22 mouse cellular contexts compared by ENCODE assay signal in the genomic region with DNA sequence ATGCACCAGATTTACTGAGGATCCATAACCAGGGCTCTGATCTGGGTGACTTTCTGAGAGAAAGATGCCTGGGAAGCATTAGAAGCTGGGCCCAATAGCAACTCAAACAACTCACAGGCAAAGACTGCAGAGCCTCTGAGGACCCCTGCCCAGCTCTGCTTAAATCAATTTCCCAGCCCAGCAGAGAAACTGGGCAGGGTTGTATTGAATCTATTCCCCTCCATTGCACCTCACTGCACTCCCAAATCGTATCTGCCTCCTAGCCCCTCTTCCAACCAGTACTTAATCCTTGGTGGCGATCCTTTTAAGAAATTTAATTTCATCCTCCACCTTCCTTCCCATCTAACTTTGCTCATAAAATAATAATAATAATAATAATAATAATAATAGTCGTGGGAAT.
A peak's percentile ranks its signal among the peaks of the same experiment; 100 is the strongest.
DNase-seq lines count a peak whose midpoint lies in the region; ATAC-seq and TF ChIP-seq lines count a peak whose summit lies in the region.
"Had no signal": no experiment of that assay in that cellular context is flagged by ENCODE, and none has a peak within 500 bp of the region (broad histone marks: within the 10 kb centered on the region; RNA-seq: fewer than 3 reads in every experiment).

No protein-coding gene starts in this region.

- H3K4me1 ChIP-seq in forebrain, embryonic 13.5 days = no peaks in the 10 kb centered on the region
- 0 out of 2 replicates have a peak, but pooled peaks cover 6% of the 10 kb centered on the region for H3K4me1 ChIP-seq in forebrain, embryonic 12.5 days
- peaks cover 4% of the 10 kb centered on the region; the same call in 1 of the 2 replicates for H3K4me1 ChIP-seq in hindbrain, embryonic 15.5 days (replicated peaks)
- peaks cover 8% of the 10 kb centered on the region; the same call in 1 of the 2 replicates for H3K4me1 ChIP-seq in hindbrain, embryonic 16.5 days (ENCODE audit: control insufficient read depth, insufficient read depth, low read depth, low read length)
- H3K4me1 ChIP-seq in midbrain, postnatal 0 days (ENCODE audit: insufficient read depth, low read length) = no peaks in the 10 kb centered on the region
- H3K4me1 ChIP-seq in midbrain, embryonic 14.5 days (ENCODE audit: control insufficient read depth, insufficient read depth, low read length) = no peaks in the 10 kb centered on the region
- H3K4me1 ChIP-seq: embryonic facial prominence, embryonic 12.5 days; embryonic facial prominence, embryonic 15.5 days had no signal

- peak; percentile 66; the same call in 1 of the 2 replicates for ATAC-seq in forebrain, embryonic 13.5 days
- no peak for ATAC-seq in forebrain, embryonic 12.5 days (ENCODE audit: low FRiP score)
- peak; percentile 63; the same call in 1 of the 2 replicates for ATAC-seq in hindbrain, embryonic 15.5 days (ENCODE audit: low FRiP score, low read depth)
- ATAC-seq in hindbrain, embryonic 16.5 days = no peak
- no peak for ATAC-seq in midbrain, postnatal 0 days (ENCODE audit: low FRiP score)
- ATAC-seq in midbrain, embryonic 14.5 days (ENCODE audit: low FRiP score, low TSS enrichment) = no peak
- ATAC-seq: CD4-positive, CD25-positive, alpha-beta regulatory T cell, adult 4 months; intestine, postnatal 0 days had no signal

- TF ChIP-seq CTCF in midbrain, postnatal 0 days (IDR thresholded peaks at IDR 0.05) = no peak

- DNase-seq in midbrain, postnatal 0 days (ENCODE audit: low spot score) = peak; percentile 32
- DNase-seq in midbrain, embryonic 14.5 days = no peak
- peak; percentile 49 for DNase-seq in retina, postnatal 1 day
- DNase-seq in natural killer cell, adult 2 months (ENCODE audit: low spot score in 2 of 2) = no peak
- DNase-seq: adrenal gland, adult 2 months; adrenal gland, postnatal 14 days; cerebellum, adult 18-20 months; cerebellum, adult 9-10 months; cerebellum, postnatal 25 days; forebrain, postnatal 0 days; gastrocnemius, adult 2 months; gastrocnemius, postnatal 14 days; heart, adult 11 months had no signal

- no peaks in the 10 kb centered on the region for H3K36me3 ChIP-seq in forebrain, embryonic 13.5 days (ENCODE audit: poor library complexity, severe bottlenecking)
- no peaks in the 10 kb centered on the region for H3K36me3 ChIP-seq in forebrain, embryonic 12.5 days (replicated peaks)
- H3K36me3 ChIP-seq in hindbrain, embryonic 15.5 days = no peaks in the 10 kb centered on the region
- no peaks in the 10 kb centered on the region for H3K36me3 ChIP-seq in hindbrain, embryonic 16.5 days (ENCODE audit: control insufficient read depth, insufficient read depth, low read length)
- H3K36me3 ChIP-seq in midbrain, postnatal 0 days (ENCODE audit: insufficient read depth, low read length) = no peaks in the 10 kb centered on the region
- H3K36me3 ChIP-seq in midbrain, embryonic 14.5 days (ENCODE audit: control insufficient read depth, insufficient read depth, low read length) = no peaks in the 10 kb centered on the region
- H3K36me3 ChIP-seq: embryonic facial prominence, embryonic 12.5 days; embryonic facial prominence, embryonic 15.5 days had no signal

- no peaks in the 10 kb centered on the region for H3K9me3 ChIP-seq in forebrain, embryonic 13.5 days (replicated peaks)
- no peaks in the 10 kb centered on the region for H3K9me3 ChIP-seq in forebrain, embryonic 12.5 days
- no peaks in the 10 kb centered on the region for H3K9me3 ChIP-seq in hindbrain, embryonic 15.5 days
- no peaks in the 10 kb centered on the region for H3K9me3 ChIP-seq in hindbrain, embryonic 16.5 days (ENCODE audit: control insufficient read depth, low read length)
- H3K9me3 ChIP-seq in midbrain, postnatal 0 days (ENCODE audit: low read length) = no peaks in the 10 kb centered on the region
- H3K9me3 ChIP-seq in midbrain, embryonic 14.5 days (ENCODE audit: control insufficient read depth, low read length) = no peaks in the 10 kb centered on the region
- H3K9me3 ChIP-seq: embryonic facial prominence, embryonic 12.5 days; embryonic facial prominence, embryonic 15.5 days had no signal

- no peak overlapping the region for H3K4me3 ChIP-seq in forebrain, embryonic 13.5 days
- no peak overlapping the region for H3K4me3 ChIP-seq in forebrain, embryonic 12.5 days (replicated peaks)
- H3K4me3 ChIP-seq in hindbrain, embryonic 15.5 days = no peak overlapping the region
- H3K4me3 ChIP-seq in hindbrain, embryonic 16.5 days (ENCODE audit: low read length) = no peak overlapping the region
- no peak overlapping the region for H3K4me3 ChIP-seq in midbrain, postnatal 0 days (ENCODE audit: low read depth, low read length)
- no peak overlapping the region for H3K4me3 ChIP-seq in midbrain, embryonic 14.5 days (replicated peaks; ENCODE audit: low read depth, low read length)
- H3K4me3 ChIP-seq: embryonic facial prominence, embryonic 12.5 days; embryonic facial prominence, embryonic 15.5 days; gastrocnemius, adult 2 months had no signal

- H3K27ac ChIP-seq in forebrain, embryonic 13.5 days = no peak overlapping the region
- H3K27ac ChIP-seq in forebrain, embryonic 12.5 days = no peak overlapping the region
- no peak overlapping the region for H3K27ac ChIP-seq in hindbrain, embryonic 15.5 days (replicated peaks)
- H3K27ac ChIP-seq in hindbrain, embryonic 16.5 days (ENCODE audit: low read depth, low read length) = no peak overlapping the region
- H3K27ac ChIP-seq in midbrain, postnatal 0 days (ENCODE audit: low read depth, low read length) = no peak overlapping the region
- H3K27ac ChIP-seq in midbrain, embryonic 14.5 days (replicated peaks; ENCODE audit: low read depth, low read length) = no peak overlapping the region
- H3K27ac ChIP-seq: embryonic facial prominence, embryonic 12.5 days; embryonic facial prominence, embryonic 15.5 days; gastrocnemius, adult 2 months had no signal

- WGBS in forebrain, embryonic 13.5 days = 24% methylated on average over 3 of the region's 3 CpGs
- WGBS in forebrain, embryonic 12.5 days = 34% methylated on average over 3 of the region's 3 CpGs
- WGBS in hindbrain, embryonic 15.5 days = 52% methylated on average over 3 of the region's 3 CpGs
- 56% methylated on average over 3 of the region's 3 CpGs for WGBS in hindbrain, embryonic 16.5 days
- 65% methylated on average over 3 of the region's 3 CpGs for WGBS in midbrain, postnatal 0 days
- WGBS in midbrain, embryonic 14.5 days = 50% methylated on average over 3 of the region's 3 CpGs

- no peak overlapping the region for H3K9ac ChIP-seq in forebrain, embryonic 13.5 days
- H3K9ac ChIP-seq in forebrain, embryonic 12.5 days = no peak overlapping the region
- no peak overlapping the region for H3K9ac ChIP-seq in hindbrain, embryonic 15.5 days
- H3K9ac ChIP-seq in hindbrain, embryonic 16.5 days (ENCODE audit: low read depth, low read length) = no peak overlapping the region
- no peak overlapping the region for H3K9ac ChIP-seq in midbrain, postnatal 0 days (replicated peaks; ENCODE audit: low read length, poor library complexity, severe bottlenecking)
- H3K9ac ChIP-seq in midbrain, embryonic 14.5 days (replicated peaks; ENCODE audit: low read length) = no peak overlapping the region
- H3K9ac ChIP-seq: embryonic facial prominence, embryonic 12.5 days; embryonic facial prominence, embryonic 15.5 days; forebrain, postnatal 0 days had no signal

- H3K4me2 ChIP-seq in forebrain, embryonic 13.5 days = no peak overlapping the region
- H3K4me2 ChIP-seq in forebrain, embryonic 12.5 days = no peak overlapping the region
- H3K4me2 ChIP-seq in hindbrain, embryonic 15.5 days = no peak overlapping the region
- no peak overlapping the region for H3K4me2 ChIP-seq in hindbrain, embryonic 16.5 days (ENCODE audit: low read length)
- H3K4me2 ChIP-seq in midbrain, postnatal 0 days (ENCODE audit: low read depth, low read length, poor library complexity, severe bottlenecking) = no peak overlapping the region
- H3K4me2 ChIP-seq in midbrain, embryonic 14.5 days (ENCODE audit: low read length) = no peak overlapping the region
- H3K4me2 ChIP-seq: embryonic facial prominence, embryonic 12.5 days; embryonic facial prominence, embryonic 15.5 days; heart, embryonic 11.5 days had no signal

- no peaks in the 10 kb centered on the region for H3K27me3 ChIP-seq in forebrain, embryonic 13.5 days
- H3K27me3 ChIP-seq in forebrain, embryonic 12.5 days = no peaks in the 10 kb centered on the region
- no peaks in the 10 kb centered on the region for H3K27me3 ChIP-seq in hindbrain, embryonic 15.5 days
- no peaks in the 10 kb centered on the region for H3K27me3 ChIP-seq in hindbrain, embryonic 16.5 days (replicated peaks; ENCODE audit: control insufficient read depth, insufficient read depth, low read length)
- H3K27me3 ChIP-seq in midbrain, postnatal 0 days (ENCODE audit: insufficient read depth, low read length) = no peaks in the 10 kb centered on the region
- no peaks in the 10 kb centered on the region for H3K27me3 ChIP-seq in midbrain, embryonic 14.5 days (ENCODE audit: control insufficient read depth, insufficient read depth, low read length)
- H3K27me3 ChIP-seq: embryonic facial prominence, embryonic 12.5 days had no signal

Comparison
In these comparisons a context has a peak if more than half of its experiments do, and no peak if none do; other contexts are left out.
1. ATAC-seq: peak in forebrain, embryonic 13.5 days (single experiment) and hindbrain, embryonic 15.5 days (single experiment); none in forebrain, embryonic 12.5 days (single experiment), hindbrain, embryonic 16.5 days (single experiment), midbrain, postnatal 0 days (single experiment) and midbrain, embryonic 14.5 days (single experiment).
2. DNase-seq: peak in midbrain, postnatal 0 days (single experiment) and retina, postnatal 1 day (single experiment); none in midbrain, embryonic 14.5 days (single experiment) and natural killer cell, adult 2 months (0 of 2).